Mouse (Mus musculus) embryo, embryonic 11 days (tissue): ENCODE measurements around the gene Odf3.
"Not testable (repeated sequence)": the region's sequence is repeated elsewhere in the genome, so short reads cannot be mapped to it uniquely, and the experiment has no call there.

Source experiments
- DNase-seq: peaks from one replicate; pipeline ENCODE4 v3.0.0-alpha.2; 2015

The Odf3 gene

DNA sequence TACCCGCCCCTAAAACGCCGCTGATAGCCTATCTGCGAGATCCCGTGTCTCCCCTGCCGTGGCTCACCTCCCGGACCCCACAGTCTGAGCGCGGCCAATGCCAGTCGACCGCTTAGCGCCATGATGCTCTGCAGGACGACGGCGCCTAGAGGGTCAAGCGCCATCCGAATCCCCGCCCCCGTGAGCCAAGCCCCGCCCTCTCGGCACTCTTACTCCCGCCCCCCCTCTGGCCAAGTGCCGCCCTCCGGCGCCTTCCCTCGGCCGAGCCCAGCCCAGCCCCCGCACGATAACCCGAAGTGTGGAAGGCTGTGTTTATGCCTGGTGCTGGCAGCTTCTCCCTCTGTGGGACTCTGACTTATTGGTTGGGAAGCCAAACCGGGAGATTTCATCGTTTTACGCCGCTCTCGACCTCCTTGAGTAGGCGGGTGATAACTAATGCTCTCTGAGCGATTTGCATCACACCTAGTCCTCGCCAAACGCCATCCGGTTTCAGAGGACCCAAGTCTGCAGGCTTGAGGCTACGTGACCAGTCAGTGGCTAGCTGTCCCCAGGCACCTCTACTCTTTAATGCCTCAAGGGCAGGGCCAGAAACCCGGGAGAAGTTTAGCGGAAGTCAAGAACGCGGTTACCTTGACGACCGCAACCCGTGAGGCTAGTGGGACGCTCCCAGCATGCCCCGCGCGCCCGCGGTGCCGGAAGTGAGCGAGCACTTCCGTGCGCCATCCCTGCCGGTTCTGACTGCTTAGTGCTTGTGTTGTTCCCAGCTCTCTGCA is 34.3 kb downstream of the Odf3 start, which contains the start of the genes Psmd13 and Sirt3:
TSS of gene Psmd13 (plus strand) at position 273 of the 773 bp plus-strand sequence.
TSS of gene Sirt3 (minus strand) at position 614 of the 773 bp plus-strand sequence.
- DNase-seq, result peak; percentile 98

DNA sequence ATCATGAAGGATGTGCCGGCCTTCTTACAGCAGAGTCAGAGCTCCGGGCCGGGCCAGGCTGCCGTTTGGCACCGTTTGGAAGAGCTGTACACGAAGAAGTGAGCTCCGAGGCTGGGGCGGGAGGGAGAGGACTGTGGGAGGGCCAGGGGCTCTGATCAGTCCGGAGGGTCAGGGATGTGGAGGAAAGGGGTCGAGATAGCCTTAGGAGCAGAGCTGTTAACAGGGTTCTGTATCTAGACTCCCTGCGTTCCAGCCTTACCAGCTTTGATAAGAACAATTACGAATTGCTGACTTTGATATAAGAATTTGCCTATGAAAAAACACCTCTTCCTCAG is 34.8 kb downstream of the Odf3 start:
- DNase-seq, result no peak

DNA sequence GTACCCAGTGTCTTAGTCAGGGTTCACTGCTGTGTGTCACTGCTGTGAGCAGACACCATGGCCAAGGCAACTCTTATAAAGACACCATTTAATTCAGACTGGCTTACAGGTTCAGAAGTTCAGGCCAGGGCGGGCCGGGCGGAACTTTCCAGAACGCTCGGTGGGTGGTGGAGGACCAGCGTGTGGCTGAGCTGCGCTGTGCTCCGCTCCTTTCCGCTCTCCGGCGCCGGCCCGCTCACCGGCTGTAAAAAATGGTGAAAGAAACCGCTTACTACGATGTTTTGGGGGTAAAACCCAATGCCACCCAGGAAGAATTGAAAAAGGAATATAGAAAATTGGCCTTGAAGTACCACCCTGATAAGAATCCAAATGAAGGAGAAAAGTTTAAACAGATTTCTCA is 43.0 kb downstream of the Odf3 start:
- DNase-seq, result not testable (repeated sequence)

DNA sequence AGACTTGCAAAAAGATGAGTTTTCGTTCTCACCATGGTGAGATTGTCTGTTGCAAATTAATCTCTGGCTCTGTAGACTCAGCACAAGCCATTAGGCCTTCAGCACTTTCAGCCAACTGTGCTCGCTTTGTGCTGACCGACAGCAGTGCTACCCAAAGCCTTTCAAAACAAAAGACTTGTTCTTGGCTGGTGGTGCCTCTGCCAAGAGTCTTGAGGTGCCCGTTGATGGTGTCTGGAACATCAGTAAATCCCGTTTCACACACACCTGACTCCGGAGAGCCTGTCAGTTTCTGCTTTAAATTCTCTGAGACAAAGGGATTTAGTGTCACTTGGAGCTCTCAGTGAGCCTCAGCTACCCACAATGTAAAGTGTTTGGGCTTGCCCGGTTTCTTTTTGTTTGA is 46.4 kb downstream of the Odf3 start:
- no peak for DNase-seq

DNA sequence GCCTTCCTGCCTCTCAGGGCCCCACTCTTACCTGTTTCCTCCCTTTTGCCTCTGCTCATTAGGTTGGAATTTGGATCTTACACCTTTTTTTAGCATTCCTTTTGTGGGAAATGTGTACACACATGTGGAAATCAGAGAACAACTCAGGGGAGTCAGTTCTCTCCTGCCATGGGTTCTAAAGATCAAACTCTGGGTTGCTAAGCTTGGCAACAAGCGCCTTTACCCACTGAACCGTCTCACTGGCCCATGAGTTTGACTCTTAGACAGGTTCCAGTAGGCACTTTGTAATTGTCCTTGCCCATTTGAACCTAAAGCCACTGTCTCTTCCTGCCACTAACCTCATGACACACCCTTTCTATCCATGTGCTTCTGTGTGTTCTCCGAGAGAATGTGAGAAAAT is 47.0 kb downstream of the Odf3 start:
- no peak for DNase-seq

DNA sequence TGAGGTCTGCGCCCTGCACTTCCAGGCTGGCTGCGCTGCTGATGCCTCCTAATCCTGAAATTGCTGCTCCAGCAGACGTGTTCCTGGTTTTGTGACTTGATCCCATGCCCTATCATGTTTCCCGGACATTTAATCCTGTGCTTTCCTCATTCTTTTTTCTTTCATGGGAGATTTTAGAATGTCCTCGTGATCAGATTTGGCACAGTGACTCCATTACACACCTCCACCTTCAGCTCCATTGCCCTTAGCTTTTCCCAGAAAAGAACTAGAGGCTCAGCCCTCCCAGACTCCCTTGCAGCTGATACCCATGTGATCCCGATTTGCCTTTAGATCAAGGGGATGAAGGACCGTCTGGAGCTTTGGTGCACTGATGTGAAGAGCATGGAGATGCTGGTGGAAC is 50.3 kb downstream of the Odf3 start:
- DNase-seq, result no peak

DNA sequence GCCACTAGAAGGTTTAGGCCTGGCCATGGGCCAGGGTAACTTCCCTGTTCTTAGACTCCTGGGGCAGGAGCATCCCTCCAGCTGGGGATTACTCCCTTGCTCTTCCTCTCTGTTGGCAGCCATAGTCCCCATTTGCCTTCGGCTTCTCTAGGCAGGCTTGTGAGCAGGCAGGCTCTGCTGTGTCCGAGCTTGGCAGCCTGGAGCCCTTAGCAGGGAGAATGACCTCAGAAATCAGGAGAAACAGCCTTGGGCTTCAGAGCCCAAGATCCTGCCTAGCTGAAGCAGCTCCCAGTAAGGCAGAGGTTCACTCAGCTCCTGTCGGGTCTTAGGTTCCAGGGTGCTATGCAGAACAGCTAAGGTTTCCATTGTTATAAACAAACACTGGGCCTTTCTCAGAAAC is 51.5 kb downstream of the Odf3 start:
- no peak for DNase-seq

DNA sequence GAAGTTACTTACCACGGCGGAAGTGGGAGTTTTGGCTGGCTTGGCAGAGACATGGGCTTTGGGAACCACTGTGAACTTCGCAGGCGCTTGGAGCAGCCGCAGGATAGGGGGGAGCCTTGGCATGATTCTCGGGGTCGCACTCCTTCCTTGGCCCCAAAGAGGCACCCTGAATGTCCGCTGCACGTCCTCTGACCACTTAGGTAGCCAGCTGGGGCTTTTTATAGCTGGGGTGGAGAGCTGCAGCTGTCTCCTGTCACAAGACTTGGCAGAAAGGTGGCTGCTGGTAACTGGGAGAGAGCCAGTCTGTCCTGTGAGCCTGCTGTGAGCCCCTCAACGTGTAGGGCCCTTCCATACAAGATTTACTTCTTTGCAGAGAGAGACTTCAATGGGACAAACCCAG is 52.6 kb downstream of the Odf3 start, which contains the start of gene Cox8b:
TSS of gene Cox8b (minus strand) at position 227 of the 400 bp plus-strand sequence.
- DNase-seq, result no peak
